Comparison of ENCODE assay signal across 28 mouse cellular contexts in the genomic region with DNA sequence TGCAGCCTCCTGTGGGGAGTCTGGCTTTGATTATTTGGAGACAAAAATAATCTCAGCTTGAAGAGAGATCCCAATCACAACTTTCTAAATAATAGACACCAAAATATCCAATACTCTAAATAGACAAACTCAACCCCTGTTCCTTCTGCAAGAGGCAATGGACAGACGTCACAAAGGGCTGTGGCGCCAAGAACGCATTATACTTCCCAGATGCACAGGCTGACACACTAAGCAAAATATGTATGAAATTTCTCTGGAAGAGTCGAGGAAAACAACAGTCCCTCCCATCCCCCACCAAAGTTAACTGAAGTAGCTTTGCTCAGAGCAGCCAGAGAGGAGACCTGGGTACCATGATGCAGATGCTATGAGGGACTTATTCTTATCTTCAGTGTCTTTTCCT.
"Had no signal": no experiment of that assay in that cellular context is flagged by ENCODE, and none has a peak within 500 bp of the region (broad histone marks: within the 10 kb centered on the region; RNA-seq: fewer than 3 reads in every experiment).

No protein-coding gene starts in this region.

- H3K4me1 ChIP-seq: embryonic facial prominence, embryonic 12.5 days; embryonic facial prominence, embryonic 15.5 days; forebrain, embryonic 10.5 days; forebrain, embryonic 12.5 days; forebrain, embryonic 13.5 days; forebrain, embryonic 15.5 days had no signal

- H3K4me3 ChIP-seq: embryonic facial prominence, embryonic 12.5 days; embryonic facial prominence, embryonic 13.5 days; embryonic facial prominence, embryonic 15.5 days; erythroblast, embryonic 14.5 days; forebrain, embryonic 10.5 days; forebrain, embryonic 12.5 days; forebrain, embryonic 13.5 days; forebrain, embryonic 15.5 days; gastrocnemius, adult 2 months; heart, adult 2 months; heart, embryonic 10.5 days had no signal

- H3K9ac ChIP-seq: embryonic facial prominence, embryonic 12.5 days; embryonic facial prominence, embryonic 13.5 days; embryonic facial prominence, embryonic 15.5 days; forebrain, embryonic 12.5 days; forebrain, embryonic 13.5 days; forebrain, embryonic 15.5 days; forebrain, postnatal 0 days had no signal

- H3K36me3 ChIP-seq: embryonic facial prominence, embryonic 12.5 days; embryonic facial prominence, embryonic 13.5 days; embryonic facial prominence, embryonic 15.5 days; forebrain, embryonic 10.5 days; forebrain, embryonic 12.5 days; forebrain, embryonic 15.5 days; heart, embryonic 10.5 days had no signal

- ATAC-seq: forebrain, embryonic 13.5 days; forebrain, embryonic 14.5 days; forebrain, embryonic 15.5 days; forebrain, embryonic 16.5 days; forebrain, postnatal 0 days had no signal

- H3K4me2 ChIP-seq: embryonic facial prominence, embryonic 12.5 days; embryonic facial prominence, embryonic 13.5 days; embryonic facial prominence, embryonic 15.5 days; forebrain, embryonic 12.5 days; forebrain, embryonic 13.5 days; forebrain, embryonic 15.5 days; heart, embryonic 11.5 days had no signal

- H3K9me3 ChIP-seq: embryonic facial prominence, embryonic 12.5 days; embryonic facial prominence, embryonic 13.5 days; embryonic facial prominence, embryonic 15.5 days; forebrain, embryonic 10.5 days; forebrain, embryonic 12.5 days; forebrain, embryonic 13.5 days; forebrain, embryonic 15.5 days; heart, embryonic 10.5 days had no signal

- H3K27me3 ChIP-seq: embryonic facial prominence, embryonic 12.5 days; embryonic facial prominence, embryonic 13.5 days; embryonic facial prominence, embryonic 15.5 days; forebrain, embryonic 12.5 days; forebrain, embryonic 13.5 days; forebrain, embryonic 15.5 days had no signal

- H3K27ac ChIP-seq: embryonic facial prominence, embryonic 12.5 days; embryonic facial prominence, embryonic 13.5 days; embryonic facial prominence, embryonic 15.5 days; forebrain, embryonic 10.5 days; forebrain, embryonic 12.5 days; forebrain, embryonic 13.5 days; forebrain, embryonic 15.5 days; gastrocnemius, adult 2 months; heart, adult 2 months; heart, embryonic 10.5 days had no signal

- DNase-seq: cerebellum, adult 8-10 months; cerebellum, adult 9-10 months; cerebellum, adult 9-11 months; cerebellum, postnatal 10 days; cerebellum, postnatal 14 days; cerebellum, postnatal 25 days; cerebellum, postnatal 36 days; embryo, embryonic 11 days; forebrain, postnatal 0 days; gastrocnemius, adult 2 months; gastrocnemius, postnatal 10 days; gastrocnemius, postnatal 14 days; gastrocnemius, postnatal 25 days; gastrocnemius, postnatal 36 days; heart, adult 18-20 months; heart, adult 2 months had no signal
